Mouse (Mus musculus) spleen, postnatal 4 days (tissue): ENCODE measurements around the gene Tvp23a.

ENCODE experiments used
- DNase-seq, 2 experiments: peaks; one replicate each; pipeline ENCODE4 v3.0.0; 2022; ENCODE audit warnings: low spot score in 2 of 2

The Tvp23a gene

DNA sequence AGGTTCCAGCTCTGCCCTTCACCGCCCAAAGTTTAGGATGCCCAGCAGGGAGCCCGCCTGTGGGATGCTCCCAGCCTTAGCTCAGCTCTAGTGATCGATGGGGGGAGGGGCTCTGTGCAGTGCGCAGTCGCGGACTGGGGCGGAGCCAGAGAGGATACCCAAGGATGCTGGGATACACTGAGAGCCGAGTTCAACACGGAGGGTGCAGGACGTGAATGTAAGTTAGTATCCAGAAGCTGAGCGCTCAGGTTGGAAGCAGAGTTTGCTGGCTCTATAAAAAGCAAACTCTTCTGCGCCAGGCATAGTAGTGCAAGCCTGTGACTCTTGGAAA, at the start of gene Tvp23a:
Gene Tvp23a, minus strand, starts transcription at position 99 of the 331 bp plus-strand sequence.
- DNase-seq = no peak

DNA sequence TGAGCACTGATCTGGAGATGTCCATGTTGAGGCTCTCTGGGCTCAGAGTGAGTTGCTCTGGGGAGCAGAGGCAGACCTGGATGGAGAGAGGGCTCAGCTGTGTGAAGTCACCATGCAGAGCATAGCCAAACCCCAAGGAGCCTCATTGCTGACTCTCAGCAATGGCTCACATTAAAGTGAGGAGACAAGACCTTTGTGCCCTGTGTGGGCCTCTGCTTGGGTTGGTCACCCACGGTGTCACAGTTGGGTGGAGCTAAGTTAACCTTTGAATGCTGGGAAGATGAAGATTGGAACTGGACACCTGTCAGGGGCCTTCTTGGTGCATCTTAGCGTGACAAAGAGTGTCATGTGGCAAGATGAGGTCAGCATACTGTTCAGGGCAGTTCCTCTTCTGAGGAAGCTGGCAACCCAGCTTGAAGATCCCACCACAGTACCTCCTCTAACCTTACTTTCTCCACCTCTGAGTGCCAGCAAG, 48.7 kb upstream of the Tvp23a start:
- DNase-seq = no peak

GRCm38 (mm10) chr16:10492587-10492986, 45.4 kb upstream of the Tvp23a start:
- no peak for DNase-seq

GRCm38 (mm10) chr16:10491716-10492115, 44.6 kb upstream of the Tvp23a start:
- DNase-seq = no peak

GRCm38 (mm10) chr16:10490503-10491150, 43.5 kb upstream of the Tvp23a start:
- no peak for DNase-seq

DNA sequence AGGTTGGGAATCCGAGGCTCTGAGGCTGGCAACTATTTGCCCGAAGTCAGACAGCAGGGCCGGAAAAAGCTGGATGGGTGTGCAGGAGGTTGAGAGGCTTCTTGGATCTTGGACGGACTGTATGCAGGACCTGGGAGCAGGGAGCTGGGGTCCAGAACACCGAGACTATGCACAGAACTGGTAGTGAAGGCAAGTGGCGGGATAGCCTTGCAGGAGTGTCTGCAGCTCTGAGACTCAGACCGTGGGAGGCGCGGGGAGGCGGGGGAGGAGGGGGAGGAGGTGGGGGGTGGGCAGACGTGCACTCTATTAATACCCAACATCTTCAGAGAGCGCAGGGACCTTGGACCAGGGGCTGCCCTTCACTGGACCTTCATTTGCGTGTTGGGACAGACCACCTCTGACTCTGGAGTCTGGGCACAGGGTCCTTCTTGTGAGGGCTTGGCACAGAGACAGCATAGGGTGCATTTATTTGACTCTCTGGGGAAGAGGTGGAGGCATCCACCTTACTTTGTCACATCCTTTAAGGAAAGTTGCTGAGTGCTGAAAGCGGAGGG, 42.8 kb upstream of the Tvp23a start:
- DNase-seq = no peak

DNA sequence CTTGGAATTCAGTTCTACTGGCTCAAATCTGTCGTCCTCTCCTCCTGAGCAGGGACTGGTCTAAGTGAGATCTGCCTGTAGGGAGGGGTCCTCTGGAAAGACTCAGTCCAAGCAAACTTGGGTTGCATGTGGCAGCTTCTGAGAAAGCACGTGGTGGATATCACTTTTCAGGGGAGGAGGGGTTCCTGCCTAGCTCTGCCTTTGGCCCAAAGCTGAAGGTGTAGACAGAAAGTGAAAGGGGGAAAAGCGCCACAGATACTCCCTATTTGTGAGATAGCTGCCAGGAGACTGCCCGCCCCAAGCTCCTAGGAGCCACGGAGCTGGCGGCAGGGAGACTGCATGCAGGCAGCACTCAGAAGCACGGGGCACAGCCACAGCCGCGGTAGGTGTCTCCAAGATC, 42.3 kb upstream of the Tvp23a start:
- DNase-seq = no peak

DNA sequence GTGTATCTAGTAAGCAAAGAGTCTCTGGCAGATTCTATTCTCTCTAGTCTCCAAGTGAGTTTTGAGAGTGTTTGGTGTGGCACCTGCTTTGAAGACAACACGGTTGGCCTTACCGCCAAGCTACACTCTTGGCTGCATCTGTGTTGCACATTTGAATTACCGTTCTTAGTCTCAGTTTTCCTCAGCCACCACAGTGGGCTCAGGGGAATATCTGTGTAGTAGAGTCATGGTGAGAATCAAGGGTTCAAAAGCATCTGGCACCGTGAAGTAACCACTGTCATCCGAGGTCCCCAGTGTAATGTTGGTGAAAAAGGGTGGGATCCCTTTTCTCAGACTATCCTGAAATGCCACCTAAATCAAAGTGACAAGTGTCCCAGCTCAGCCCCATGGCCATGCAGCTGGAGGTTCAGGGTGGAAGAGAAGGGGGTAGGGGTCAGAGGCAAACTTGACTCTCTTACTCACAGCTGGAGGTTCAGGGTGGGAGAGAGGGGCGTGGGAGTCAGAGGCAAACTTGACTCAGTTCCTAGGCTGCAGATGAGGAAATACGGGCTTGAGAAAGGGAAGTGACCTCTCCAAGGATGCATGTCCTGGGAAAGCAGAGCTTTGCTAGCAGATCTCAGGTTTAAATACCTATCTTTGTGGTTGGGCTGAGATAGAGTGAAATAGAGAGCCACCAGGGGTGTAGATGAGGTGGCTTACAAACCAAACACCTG, 41.8 kb upstream of the Tvp23a start:
- no peak for DNase-seq

DNA sequence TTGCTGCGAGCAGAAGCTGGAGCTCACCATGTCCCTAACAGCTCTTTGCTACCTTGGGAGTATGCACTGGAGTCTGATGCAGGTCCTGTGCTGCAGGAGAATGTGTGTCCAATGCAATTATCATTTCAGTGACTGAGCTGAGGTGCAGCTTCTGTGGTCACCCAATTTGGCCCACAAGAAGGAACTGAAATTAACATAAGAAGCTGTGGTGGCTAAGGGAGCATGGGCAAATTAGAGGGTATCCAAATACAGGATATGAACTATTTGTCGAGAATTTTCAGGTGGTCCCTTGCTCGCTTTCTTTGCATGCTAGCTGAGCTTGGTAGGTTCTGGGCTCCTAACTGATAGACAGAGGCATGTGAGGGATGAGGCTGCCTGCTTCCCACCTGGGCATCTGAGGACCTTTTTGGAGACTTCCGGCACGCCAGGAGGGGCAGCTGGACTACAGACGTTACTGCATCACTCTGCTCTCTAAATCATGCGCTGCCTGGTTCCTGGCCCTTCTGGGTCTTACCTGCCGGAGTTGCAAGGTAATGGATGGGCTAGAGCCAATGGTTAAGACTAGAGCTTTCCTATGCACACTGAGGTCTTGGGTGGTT, 40.8 kb upstream of the Tvp23a start:
- DNase-seq = no peak

GRCm38 (mm10) chr16:10486993-10487392, 39.8 kb upstream of the Tvp23a start:
- DNase-seq = no peak

DNA sequence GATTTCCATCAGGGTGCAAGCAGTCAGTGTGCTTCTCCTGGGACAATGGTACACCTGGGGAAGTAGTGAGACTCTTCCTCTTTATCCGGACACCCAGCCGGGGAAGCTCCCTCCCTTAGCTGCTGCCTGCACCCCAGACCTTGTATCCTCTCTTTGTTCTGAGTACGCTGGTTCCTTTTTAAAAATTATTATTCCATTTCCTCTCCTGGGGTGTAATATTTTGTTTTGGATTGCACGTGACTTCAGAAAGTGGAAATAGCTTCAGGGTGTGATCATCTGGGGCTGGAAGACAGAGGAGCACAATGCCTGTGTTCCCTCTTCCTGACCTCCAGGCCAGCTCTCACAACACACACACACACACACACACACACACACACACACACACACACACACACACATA, 35.2 kb upstream of the Tvp23a start:
- DNase-seq = no peak

DNA sequence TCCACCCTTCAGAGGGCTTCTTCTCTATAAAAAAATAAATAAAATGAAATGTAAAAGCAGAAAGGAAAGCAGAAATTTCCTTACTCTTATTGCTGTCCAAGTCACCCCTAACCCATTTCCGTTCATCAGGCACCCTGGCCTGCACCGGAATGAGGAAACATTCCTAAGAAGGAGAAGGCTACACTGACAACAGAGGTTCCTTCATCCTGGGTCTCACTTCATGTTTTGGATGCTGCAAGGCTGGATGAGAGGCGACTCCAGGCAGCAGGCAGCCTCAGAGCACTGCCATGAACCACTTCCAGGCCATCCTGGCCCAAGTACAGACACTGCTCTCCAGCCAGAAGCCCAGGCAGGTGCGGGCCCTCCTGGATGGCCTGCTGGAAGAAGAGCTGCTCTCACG, 32.7 kb upstream of the Tvp23a start, which contains the start of gene Ciita:
Gene Ciita, plus strand, starts transcription at position 203 of the 400 bp plus-strand sequence.
- no peak for DNase-seq

DNA sequence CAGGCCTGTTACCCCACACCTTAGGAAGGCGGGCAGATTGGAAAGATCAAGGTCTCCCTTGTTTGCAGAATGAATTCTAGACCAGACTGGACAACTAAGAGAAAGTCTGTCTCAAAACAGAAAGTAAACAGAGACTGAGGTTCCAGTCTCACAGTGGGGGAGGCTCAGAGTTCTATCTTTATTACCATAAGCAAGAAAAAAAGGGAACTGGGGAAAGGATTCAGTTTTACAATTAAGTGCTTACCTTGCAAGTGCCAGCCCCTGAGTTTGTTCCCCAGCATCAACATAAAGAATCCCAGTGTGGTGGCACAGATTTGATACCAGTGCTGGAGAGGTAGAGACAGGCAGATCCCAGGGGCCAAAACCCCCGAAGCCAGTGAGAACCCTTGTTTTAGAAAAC, 28.8 kb upstream of the Tvp23a start:
- DNase-seq = no peak

DNA sequence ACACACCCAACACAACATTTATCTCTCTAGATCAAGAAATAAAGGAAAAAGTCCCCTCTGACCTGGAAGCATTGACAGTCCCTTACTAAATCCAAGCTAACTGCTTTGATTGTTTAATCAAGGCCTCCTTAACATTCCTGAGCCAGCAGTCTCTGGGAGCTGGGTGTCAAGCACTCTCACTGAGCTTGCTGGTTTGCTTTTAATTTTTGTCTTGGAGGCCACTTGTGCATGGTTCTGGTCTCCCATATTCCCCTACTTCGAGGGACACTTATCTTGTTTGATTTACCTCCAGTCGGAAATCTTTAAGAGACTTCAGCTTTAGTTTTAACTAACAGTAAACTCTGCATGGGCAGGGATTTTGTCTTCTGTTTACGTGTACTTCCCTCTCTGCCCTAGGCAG, 27.8 kb upstream of the Tvp23a start:
- no peak for DNase-seq

- no peak for DNase-seq
Measured at GRCm38 (mm10) chr16:10471950-10472349, 24.8 kb upstream of the Tvp23a start.

- DNase-seq = no peak
Measured at GRCm38 (mm10) chr16:10468201-10468600, 21.0 kb upstream of the Tvp23a start.

DNA sequence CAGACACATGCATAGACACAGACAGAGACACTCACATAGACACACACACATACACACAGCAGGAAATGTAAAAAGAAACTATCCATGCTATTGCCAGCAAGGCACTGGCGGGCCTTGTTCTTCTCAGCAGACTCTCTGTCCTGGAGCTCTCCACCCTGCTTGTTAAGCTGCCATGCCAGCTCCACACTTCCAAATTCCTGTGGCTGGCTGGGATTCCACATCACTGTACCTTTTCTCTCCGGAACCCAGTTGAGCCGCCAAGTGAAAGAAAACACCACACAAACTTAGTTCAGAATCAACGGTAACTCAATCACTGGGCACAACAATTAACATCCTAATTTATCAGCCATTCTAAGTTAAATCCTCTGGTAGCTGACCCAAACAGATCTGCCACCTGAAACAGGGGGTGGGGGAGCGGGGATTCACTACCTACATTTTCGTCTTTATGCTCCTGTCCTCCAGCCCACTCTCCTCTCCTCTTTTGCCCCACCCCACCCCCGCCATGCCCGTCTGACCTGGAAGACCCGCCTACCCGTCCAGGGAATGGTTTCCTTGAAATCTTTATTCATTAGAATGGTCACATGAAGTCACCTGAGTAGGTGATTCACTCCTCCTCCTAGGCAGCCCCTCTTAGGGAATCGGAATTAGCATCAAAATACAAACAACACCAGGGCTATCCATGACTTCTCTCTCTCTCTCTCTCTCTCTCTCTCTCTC, 20.4 kb upstream of the Tvp23a start:
- no peak for DNase-seq

- no peak for DNase-seq
Measured at GRCm38 (mm10) chr16:10465011-10465681, 18.0 kb upstream of the Tvp23a start.

- DNase-seq = no peak
Measured at GRCm38 (mm10) chr16:10461178-10461577, 14.0 kb upstream of the Tvp23a start.

- no peak for DNase-seq
Measured at GRCm38 (mm10) chr16:10460188-10460587, 13.0 kb upstream of the Tvp23a start.

DNA sequence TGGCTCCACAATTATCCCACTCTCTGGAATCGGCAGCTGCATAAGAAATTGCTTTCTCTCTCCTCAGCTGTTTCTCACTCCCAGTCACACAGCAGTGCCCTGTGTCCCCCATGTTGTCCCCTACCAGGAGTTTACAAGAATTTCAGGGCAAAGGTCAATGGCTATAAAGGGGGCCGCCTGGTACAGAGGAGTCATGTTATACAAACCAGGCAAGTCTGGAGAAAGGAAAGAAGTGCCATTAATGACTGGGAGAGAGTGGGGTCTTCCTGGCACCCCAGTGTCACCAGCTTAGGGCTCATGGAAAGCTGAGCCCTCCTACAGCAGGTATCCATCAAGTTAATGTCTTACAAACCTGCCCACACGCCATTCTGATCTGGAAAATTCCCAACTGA, 7.4 kb upstream of the Tvp23a start:
- no peak for DNase-seq
